Mouse (Mus musculus) megakaryocyte, embryonic 14.5 days (primary cell): ENCODE data around the gene Ctdsp1.

Experiments
- FLI1 ChIP-seq: IDR thresholded peaks from 2 replicates; pipeline ENCODE4 v1.6.1; 2012; ENCODE audit warnings: low read length, inconsistent platforms, mixed read lengths
- GATA1 ChIP-seq: IDR thresholded peaks from 3 replicates; pipeline ENCODE4 v1.6.1; 2012; ENCODE audit warnings: mixed read lengths, low read length, inconsistent platforms, borderline replicate concordance

DNA sequence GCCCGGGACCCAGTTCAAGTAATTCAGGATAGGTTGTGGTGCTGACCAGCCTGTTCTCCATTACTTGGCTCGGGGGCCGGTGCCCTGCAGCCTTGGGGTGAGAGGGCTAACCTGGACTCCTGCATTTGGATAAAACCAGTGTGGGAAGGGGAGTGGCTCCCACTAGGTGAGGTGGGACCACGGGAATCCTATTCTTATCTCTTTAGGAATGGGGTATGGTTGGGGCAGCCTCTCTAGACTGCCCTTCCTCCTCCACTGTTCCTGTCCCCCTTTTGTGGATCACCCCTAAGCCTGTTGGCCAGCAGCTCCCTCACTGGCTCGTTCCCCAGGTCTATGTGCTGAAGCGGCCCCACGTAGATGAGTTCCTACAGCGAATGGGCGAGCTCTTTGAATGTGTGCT, 3.0 kb downstream of the Ctdsp1 start:
- TF ChIP-seq FLI1 (no peak), GATA1 (no peak)
